Mouse (Mus musculus): Measurements from ENCODE around the gene Tstd2. TPM values are rescaled to one million over a fixed set of nuclear protein-coding genes. Genes with fewer than 3 reads are reported as not detected.
A peak's percentile ranks its signal among the peaks of the same experiment; 100 is the strongest.

The Tstd2 gene
- total RNA-seq (2021), result 10 to 100 TPM; 14.1 to 14.9 TPM
- long read RNA-seq, experiment 1, transcript Tstd2-202 (10 exons, 3,726 nt), result major isoform, 11 of 27 reads
- long read RNA-seq, experiment 1, partial matches to known transcripts, result 1 of 27 reads
- long read RNA-seq, experiment 1, other reads (novel, unspliced or antisense), result 11 of 27 reads
- long read RNA-seq, experiment 2, transcript Tstd2-202 (10 exons, 3,726 nt), result major isoform, 7 of 16 reads
- long read RNA-seq, experiment 2, partial matches to known transcripts, result 2 of 16 reads
- long read RNA-seq, experiment 2, other reads (novel, unspliced or antisense), result 5 of 16 reads

GRCm38 (mm10) chr4:46138287-46139222, at the start of gene Tstd2, which contains the start of gene Ncbp1:
TSS of gene Tstd2 (minus strand) at chr4:46138694.
TSS of gene Ncbp1 (plus strand) at chr4:46138613.
- intact Hi-C loops (cut with DNase I), result no loop called here
- DNase-seq, result peak; percentile 94 to 95

GRCm38 (mm10) chr4:46186466-46186865, 48.0 kb upstream of the Tstd2 start:
- no peak for DNase-seq
- intact Hi-C loops (cut with DNase I), result no loop called here

- DNase-seq, result no peak
- intact Hi-C loops (cut with DNase I), result no loop called here
Observed at GRCm38 (mm10) chr4:46185890-46186289, 47.4 kb upstream of the Tstd2 start.

- intact Hi-C loops (cut with DNase I), result no loop called here
- no peak for DNase-seq
Observed at GRCm38 (mm10) chr4:46185423-46185822, 46.9 kb upstream of the Tstd2 start.

GRCm38 (mm10) chr4:46182181-46182580, 43.7 kb upstream of the Tstd2 start:
- intact Hi-C loops (cut with DNase I), result no loop called here
- DNase-seq, result no peak

- no peak for DNase-seq
- intact Hi-C loops (cut with DNase I), result no loop called here
Observed at GRCm38 (mm10) chr4:46181168-46181567, 42.7 kb upstream of the Tstd2 start.

GRCm38 (mm10) chr4:46177496-46177895, 39.0 kb upstream of the Tstd2 start:
- no peak for DNase-seq
- intact Hi-C loops (cut with DNase I), result no loop called here

- DNase-seq, result peak in 1 of 2 experiments; percentile 17
- intact Hi-C loops (cut with DNase I), result no loop called here
Observed at GRCm38 (mm10) chr4:46177018-46177417, 38.5 kb upstream of the Tstd2 start.

GRCm38 (mm10) chr4:46176313-46176712, 37.8 kb upstream of the Tstd2 start:
- DNase-seq, result no peak
- intact Hi-C loops (cut with DNase I), result no loop called here

- intact Hi-C loops (cut with DNase I), result no loop called here
- no peak for DNase-seq
Observed at GRCm38 (mm10) chr4:46171761-46172160, 33.3 kb upstream of the Tstd2 start.

GRCm38 (mm10) chr4:46165831-46166230, 27.3 kb upstream of the Tstd2 start:
- DNase-seq, result no peak
- intact Hi-C loops (cut with DNase I), result no loop called here

GRCm38 (mm10) chr4:46164027-46164426, 25.5 kb upstream of the Tstd2 start:
- DNase-seq, result no peak
- intact Hi-C loops (cut with DNase I), result no loop called here

- intact Hi-C loops (cut with DNase I), result no loop called here
- DNase-seq, result no peak
Observed at GRCm38 (mm10) chr4:46151903-46152544, 13.5 kb upstream of the Tstd2 start.

GRCm38 (mm10) chr4:46146881-46147280, 8.4 kb upstream of the Tstd2 start:
- intact Hi-C loops (cut with DNase I), result no loop called here
- DNase-seq, result no peak

GRCm38 (mm10) chr4:46144323-46144722, 5.8 kb upstream of the Tstd2 start:
- DNase-seq, result peak; percentile 9 to 13
- intact Hi-C loops (cut with DNase I), result no loop called here

GRCm38 (mm10) chr4:46137629-46138286, 736 bp downstream of the Tstd2 start:
- intact Hi-C loops (cut with DNase I), result no loop called here
- no peak for DNase-seq

- intact Hi-C loops (cut with DNase I), result no loop called here
- no peak for DNase-seq
Observed at GRCm38 (mm10) chr4:46131791-46132190, 6.7 kb downstream of the Tstd2 start.

- DNase-seq, result peak; percentile 26 to 57
- intact Hi-C loops (cut with DNase I), result no loop called here
Observed at GRCm38 (mm10) chr4:46130221-46130620, 8.3 kb downstream of the Tstd2 start.

GRCm38 (mm10) chr4:46129311-46130004, 9.0 kb downstream of the Tstd2 start:
- intact Hi-C loops (cut with DNase I), result loop anchor here (5.0 to 10.0 kb wide), 2 partner anchors 92 to 155 kb away; partner anchors contain the start of gene Tmod1

GRCm38 (mm10) chr4:46126541-46126940, 12.0 kb downstream of the Tstd2 start:
- peak; percentile 73 to 83 for DNase-seq

More at GRCm38 (mm10) chr4:46129311-46130004, 9.0 kb downstream of the Tstd2 start:
- no peak for DNase-seq

More at GRCm38 (mm10) chr4:46126541-46126940, 12.0 kb downstream of the Tstd2 start:
- intact Hi-C loops (cut with DNase I), result loop anchor here (1.0 to 10.0 kb wide), 3 partner anchors 89 to 186 kb away; partner anchors contain the start of gene Tmod1
